Mouse (Mus musculus): Measurements from ENCODE around the gene Gm2030.
"Not testable (repeated sequence)": the region's sequence is repeated elsewhere in the genome, so short reads cannot be mapped to it uniquely, and the experiment has no call there.

Gene Gm2030

DNA sequence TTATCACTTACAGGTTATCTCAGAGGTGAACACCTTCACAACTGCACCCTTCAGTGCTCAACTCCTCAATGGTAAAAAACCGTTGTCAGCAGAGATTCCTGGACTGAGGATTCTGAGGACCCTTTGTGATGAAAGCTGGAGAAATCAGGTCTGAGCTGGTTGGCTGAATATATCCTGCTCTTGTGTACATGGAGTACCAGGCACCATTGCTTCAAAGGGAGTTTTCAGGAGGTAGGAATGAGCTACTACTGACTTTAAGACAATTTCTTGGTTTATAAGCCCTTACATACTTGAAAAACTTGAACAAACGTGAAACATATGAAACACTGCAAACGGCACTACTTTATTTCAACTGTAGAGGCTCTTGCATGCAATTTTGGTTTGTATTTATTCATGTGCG lies at the start of gene Gm2030:
TSS of gene Gm2030 (minus strand) at position 101 of the 400 bp plus-strand sequence.
- in situ Hi-C loops (cut with MboI; ENCODE audit: unreplicated experiment in 2 of 2), result not testable (repeated sequence)
